Mouse (Mus musculus): ENCODE results near the gene Fkbp8. TPM values are rescaled to one million over a fixed set of nuclear protein-coding genes. Genes with fewer than 3 reads are reported as not detected.

The Fkbp8 gene
- total RNA-seq (2023): 240 TPM

DNA sequence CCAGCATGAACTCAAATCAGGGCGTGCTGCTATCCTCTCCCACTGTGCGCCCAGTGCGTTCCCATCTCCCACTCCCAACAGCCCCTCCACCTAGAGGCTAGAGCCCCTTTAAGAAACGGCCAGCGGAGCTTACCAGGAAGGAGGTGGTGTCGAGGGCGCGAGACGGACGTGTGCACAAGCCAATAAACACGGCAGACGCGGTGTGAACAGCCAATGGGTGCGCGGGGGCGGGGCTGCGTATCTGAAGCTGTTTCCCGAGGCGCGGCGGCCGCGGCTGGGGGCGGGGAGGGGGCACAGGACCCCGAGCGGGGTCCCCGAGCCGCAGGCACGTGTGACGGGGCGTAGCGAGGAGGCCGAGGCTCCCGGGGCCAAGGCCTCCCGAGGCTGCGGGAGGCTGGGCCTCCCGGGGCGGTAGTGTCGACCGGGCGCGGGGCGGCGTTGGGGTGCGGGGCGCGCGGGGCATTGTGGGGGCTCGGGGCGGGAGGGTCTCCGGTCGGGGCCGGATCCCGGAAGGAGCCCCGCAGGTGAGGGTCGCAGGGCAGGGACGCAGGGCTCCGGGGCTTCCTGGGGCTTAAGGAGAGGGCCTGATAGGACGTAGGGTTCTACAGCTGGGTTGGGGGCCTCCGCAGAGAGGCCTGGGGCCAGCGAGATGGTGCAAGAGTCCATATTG, at the start of gene Fkbp8, which contains the start of gene Kxd1:
TSS of gene Fkbp8 (plus strand) at position 213 of the 670 bp plus-strand sequence.
TSS of gene Kxd1 (minus strand) at position 445 of the 670 bp plus-strand sequence.

DNA sequence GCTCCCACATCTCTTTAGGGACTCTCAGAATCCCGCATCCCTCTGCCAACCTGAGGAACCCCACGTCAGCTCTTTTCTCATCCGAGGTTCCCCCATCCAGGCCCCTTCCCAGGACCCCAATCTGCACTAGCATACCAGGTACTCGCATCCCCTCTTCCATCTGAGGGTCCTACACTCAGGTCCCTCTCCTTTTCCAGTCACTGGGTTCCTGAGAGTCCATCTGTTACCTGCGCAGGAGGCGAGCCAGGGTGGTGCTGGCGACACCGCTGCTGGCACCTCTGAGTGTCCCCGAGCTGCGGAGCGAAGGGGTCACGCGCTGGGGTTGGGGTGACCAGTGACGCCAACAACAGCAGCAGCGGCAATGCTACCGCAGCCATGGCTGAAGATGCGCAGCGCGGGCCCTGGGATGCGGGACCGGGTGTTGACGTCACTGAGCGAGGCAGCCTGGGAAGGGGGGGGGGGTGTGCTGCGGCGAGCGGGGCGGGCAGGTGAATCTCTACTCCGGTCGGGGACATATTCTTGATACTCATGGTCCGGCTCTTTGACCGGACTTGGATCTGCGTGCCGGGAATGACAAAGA, 40.5 kb upstream of the Fkbp8 start, which contains the start of gene Tmem59l:
TSS of gene Tmem59l (minus strand) at position 418 of the 580 bp plus-strand sequence.

DNA sequence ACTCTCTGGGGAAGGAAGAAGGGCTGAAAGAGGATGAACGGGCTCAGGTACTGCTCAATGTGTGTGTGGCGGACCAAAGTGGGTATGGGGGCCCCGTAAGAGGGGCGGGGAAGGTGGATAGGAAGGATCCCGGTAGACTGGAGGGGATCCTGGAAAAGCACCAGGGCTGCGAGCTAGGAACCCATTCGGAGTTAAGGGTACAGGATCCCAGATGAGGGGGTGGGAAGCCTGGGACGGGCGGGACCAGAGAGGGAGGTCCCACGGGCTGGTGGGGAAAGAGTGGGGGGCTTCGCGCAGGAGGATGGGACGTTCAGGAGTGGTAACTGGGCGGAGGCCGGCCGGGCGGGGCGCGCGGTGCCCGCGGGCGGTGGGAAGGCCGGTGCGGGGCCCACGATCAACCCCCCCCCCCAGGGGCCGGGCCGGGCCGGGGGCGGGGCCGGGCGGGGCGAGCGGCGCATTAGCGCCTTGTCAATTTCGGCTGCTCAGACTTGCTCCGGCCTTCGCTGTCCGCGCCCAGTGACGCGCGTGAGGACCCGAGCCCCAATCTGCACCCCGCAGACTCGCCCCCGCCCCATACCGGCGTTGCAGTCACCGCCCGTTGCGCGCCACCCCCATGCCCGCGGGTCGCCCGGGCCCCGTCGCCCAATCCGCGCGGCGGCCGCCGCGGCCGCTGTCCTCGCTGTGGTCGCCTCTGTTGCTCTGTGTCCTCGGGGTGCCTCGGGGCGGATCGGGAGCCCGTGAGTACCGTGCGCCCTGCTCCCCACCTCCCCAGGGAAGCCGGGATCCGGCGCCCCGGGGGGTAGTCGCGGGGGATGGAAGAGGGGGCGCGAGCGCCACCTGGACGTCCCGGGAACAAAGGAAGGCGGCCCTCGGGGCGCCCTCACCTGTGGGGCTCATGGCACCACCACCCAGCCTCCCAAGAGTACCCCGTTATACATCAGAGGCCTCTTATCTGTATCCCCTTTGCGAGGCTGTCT, 34.6 kb upstream of the Fkbp8 start, which contains the start of gene Crlf1:
TSS of gene Crlf1 (plus strand) at position 495 of the 977 bp plus-strand sequence.

DNA sequence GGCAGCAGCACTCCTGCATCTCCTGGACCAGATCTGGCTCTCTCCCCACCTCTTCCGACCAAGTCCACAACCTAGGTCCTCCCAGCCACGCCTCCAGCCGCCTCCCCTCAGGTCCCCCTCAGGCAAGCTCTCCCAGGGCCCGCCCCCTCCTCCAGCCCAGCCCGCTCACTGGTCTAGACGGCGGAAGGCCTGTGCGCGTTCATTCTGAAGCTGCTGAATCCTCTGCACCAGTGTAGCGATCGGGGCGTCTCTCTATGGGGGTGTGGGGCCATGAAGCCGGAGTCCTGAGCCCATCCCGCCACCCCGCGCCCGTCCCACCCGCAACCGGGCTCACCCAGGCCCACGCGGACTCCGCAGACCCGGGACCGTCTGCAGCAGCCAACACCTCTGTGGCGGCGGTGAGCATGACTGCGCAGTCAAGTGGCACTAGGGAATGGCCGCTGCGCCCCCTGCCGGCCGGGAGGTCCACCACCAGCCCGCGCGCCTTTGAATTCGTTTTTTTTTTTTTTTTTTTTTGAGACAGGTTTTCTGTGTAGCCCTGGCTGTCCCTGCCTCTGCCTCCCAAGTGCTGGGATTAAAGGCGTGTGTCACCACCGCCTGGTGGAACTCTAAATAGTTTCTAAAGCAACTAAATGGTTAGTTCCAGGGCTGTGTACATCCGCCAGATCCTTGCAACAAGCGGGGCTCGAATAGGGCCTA, 21.0 kb upstream of the Fkbp8 start, which contains the start of gene Rex1bd:
TSS of gene Rex1bd (minus strand) at position 425 of the 699 bp plus-strand sequence.

DNA sequence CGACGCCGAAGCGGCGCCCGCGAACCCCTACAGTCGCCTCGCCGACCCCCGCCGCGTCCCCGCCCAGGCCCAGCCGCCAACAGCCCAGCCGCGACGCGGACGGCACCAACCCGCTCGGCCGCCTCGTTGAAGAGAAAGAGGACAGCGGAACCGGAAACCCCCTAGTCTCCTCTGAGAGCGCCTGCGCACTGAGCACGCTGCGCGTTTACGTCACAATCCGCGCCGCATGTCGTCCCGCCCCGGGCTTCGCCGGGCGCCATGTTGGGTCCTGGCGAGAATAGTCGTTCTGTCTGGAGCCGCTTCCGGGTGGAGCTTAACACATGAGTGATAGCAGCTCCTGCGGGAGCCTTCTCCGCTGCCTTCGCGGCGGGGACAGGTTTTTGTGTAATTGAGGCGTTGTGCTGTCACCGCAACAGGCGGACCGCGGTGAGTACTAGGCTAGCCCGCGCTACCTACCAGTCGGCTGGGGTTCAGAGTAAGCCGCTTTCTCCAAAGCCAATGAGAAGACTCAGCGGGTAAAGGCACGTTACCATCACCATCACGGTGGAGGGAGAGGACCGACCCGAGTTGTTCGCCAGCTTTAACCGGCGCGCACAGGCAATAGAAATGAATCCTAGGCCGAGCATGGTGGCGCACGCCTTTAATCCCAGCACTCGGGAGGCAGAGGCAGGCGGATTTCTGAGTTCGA, 17.2 kb upstream of the Fkbp8 start, which contains the start of gene Uba52:
TSS of gene Uba52 (minus strand) at position 574 of the 688 bp plus-strand sequence.

GRCm38 (mm10) chr8:70539077-70539813, 11.7 kb downstream of the Fkbp8 start, which contains the start of gene Ell:
Ell (plus strand) TSS chr8:70539457.

Other genes with a start within 250 kb of the Fkbp8 start
- 6.5 TPM for gene Homer3, start 244.9 kb upstream of the Fkbp8 start, total RNA-seq (2023)
- gene Ddx49, start 225.2 kb upstream of the Fkbp8 start, total RNA-seq (2023): 90.0 TPM
- gene Cope, start 225.2 kb upstream of the Fkbp8 start, total RNA-seq (2023): 103 TPM
- gene Cers1, start 211.9 kb upstream of the Fkbp8 start, total RNA-seq (2023): not detected
- not detected for gene Gdf1, start 197.9 kb upstream of the Fkbp8 start, total RNA-seq (2023)
- gene Upf1, start 174.4 kb upstream of the Fkbp8 start, total RNA-seq (2023): 79.1 TPM
- gene Comp, start 154.2 kb upstream of the Fkbp8 start, total RNA-seq (2023): 1.2 TPM
- 21.6 TPM for gene Crtc1, start 88.1 kb upstream of the Fkbp8 start, total RNA-seq (2023)
- 7.7 TPM for gene Klhl26, start 50.8 kb upstream of the Fkbp8 start, total RNA-seq (2023)
- not detected for gene Tmem59l, start 40.4 kb upstream of the Fkbp8 start, total RNA-seq (2023)
- gene Crlf1, start 34.6 kb upstream of the Fkbp8 start, total RNA-seq (2023): not detected
- gene Rex1bd, start 21.0 kb upstream of the Fkbp8 start, total RNA-seq (2023): 51.6 TPM
- 3,862 TPM for gene Uba52, start 16.9 kb upstream of the Fkbp8 start, total RNA-seq (2023)
- 61.7 TPM for gene Kxd1, start 232 bp downstream of the Fkbp8 start, total RNA-seq (2023)
- 34.7 TPM for gene Ell, start 11.7 kb downstream of the Fkbp8 start, total RNA-seq (2023)
- 74.6 TPM for gene Isyna1, start 66.6 kb downstream of the Fkbp8 start, total RNA-seq (2023)
- 116 TPM for gene Ssbp4, start 81.1 kb downstream of the Fkbp8 start, total RNA-seq (2023)
- 1.8 TPM for gene Lrrc25, start 88.4 kb downstream of the Fkbp8 start, total RNA-seq (2023)
- gene Gdf15, start 104.7 kb downstream of the Fkbp8 start, total RNA-seq (2023): 0.89 TPM
- gene Pgpep1, start 132.7 kb downstream of the Fkbp8 start, total RNA-seq (2023): 2.4 TPM
- 138 TPM for gene Lsm4, start 145.5 kb downstream of the Fkbp8 start, total RNA-seq (2023)
- gene Jund, start 171.2 kb downstream of the Fkbp8 start, total RNA-seq (2023): 1,886 TPM
- 7.8 TPM for gene Iqcn, start 175.7 kb downstream of the Fkbp8 start, total RNA-seq (2023)
- gene Gm3336, start 190.8 kb downstream of the Fkbp8 start, total RNA-seq (2023): not detected
- 0.55 TPM for gene Pde4c, start 196.0 kb downstream of the Fkbp8 start, total RNA-seq (2023)
- 5.1 TPM for gene Rab3a, start 227.0 kb downstream of the Fkbp8 start, total RNA-seq (2023)
- gene Mpv17l2, start 233.2 kb downstream of the Fkbp8 start, total RNA-seq (2023): 23.3 TPM
- gene Pik3r2, start 249.0 kb downstream of the Fkbp8 start, total RNA-seq (2023): 10.3 TPM